Comparison of ENCODE assay signal across 8 mouse cellular contexts in the genomic region with DNA sequence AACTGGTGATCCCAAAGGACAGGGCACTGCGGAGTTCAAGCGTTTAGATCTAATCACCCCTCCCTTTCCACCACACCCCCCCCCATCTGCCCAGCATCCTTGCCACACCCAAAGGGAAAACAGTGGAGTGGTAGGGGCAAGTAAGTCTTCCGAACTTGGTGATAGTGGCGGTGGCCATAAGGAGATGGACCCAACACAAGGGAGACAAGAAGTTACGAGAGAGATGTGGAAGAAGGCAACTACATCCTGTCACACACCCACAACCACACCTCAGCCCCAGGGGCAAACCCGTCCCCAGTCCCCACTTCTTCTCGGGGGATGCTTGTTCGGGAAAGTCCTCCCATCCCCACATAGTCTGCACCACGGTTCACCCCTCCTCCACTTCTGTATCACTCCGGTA. TPM values are rescaled to one million over a fixed set of nuclear protein-coding genes. Genes with fewer than 3 reads are reported as not detected.
DNase-seq lines count a peak whose midpoint lies in the region; ATAC-seq and TF ChIP-seq lines count a peak whose summit lies in the region.
"Had no signal": no experiment of that assay in that cellular context is flagged by ENCODE, and none has a peak within 500 bp of the region (broad histone marks: within the 10 kb centered on the region; RNA-seq: fewer than 3 reads in every experiment).

No protein-coding gene starts in this region.

- H3K27ac ChIP-seq in thymus, adult 2 months (ENCODE audit: control insufficient read depth, insufficient read depth, low read length), result no peak overlapping the region
- no peak overlapping the region for H3K27ac ChIP-seq in heart, postnatal 0 days (ENCODE audit: low read depth)

- H3K9me3 ChIP-seq in heart, postnatal 0 days (replicated peaks; ENCODE audit: control insufficient read depth, low read length), result no peaks in the 10 kb centered on the region

- peaks cover 6% of the 10 kb centered on the region; the same call in 1 of the 2 replicates for H3K27me3 ChIP-seq in thymus, adult 2 months (ENCODE audit: control insufficient read depth, insufficient read depth, low read length)
- H3K27me3 ChIP-seq in heart, postnatal 0 days (ENCODE audit: control insufficient read depth, insufficient read depth, low read length), result no peaks in the 10 kb centered on the region

- no peak for DNase-seq in thymus, adult 2 months
- DNase-seq in thymus, postnatal 0 days (ENCODE audit: low spot score), result no peak
- no peak for DNase-seq in heart, postnatal 0 days (ENCODE audit: low spot score)
- peak; percentile 18 for DNase-seq in lung, postnatal 36 days
- DNase-seq in yolk sac, embryonic 10.5 days (ENCODE audit: low spot score), result no peak
- no peak for DNase-seq in left cerebral cortex, adult 11 months (ENCODE audit: low spot score)
- no peak for DNase-seq in right cerebral cortex, postnatal 10 days (ENCODE audit: low spot score in 2 of 2)

- H3K9ac ChIP-seq in heart, postnatal 0 days (replicated peaks; ENCODE audit: low read depth, low read length), result peak overlapping the region; percentile 55

- ATAC-seq in heart, postnatal 0 days (ENCODE audit: insufficient read depth, low read depth), result no peak

- WGBS in thymus, adult 2 months, result 28% methylated on average over 10 of the region's 10 CpGs
- 12% methylated on average over 10 of the region's 10 CpGs for WGBS in heart, postnatal 0 days

- TF ChIP-seq EP300 in heart, postnatal 0 days (IDR thresholded peaks at IDR 0.05; ENCODE audit: low read depth), result no peak

- peak overlapping the region; percentile 97 for H3K4me2 ChIP-seq in heart, postnatal 0 days (ENCODE audit: low read depth, low read length)

- TF ChIP-seq POLR2A in thymus, adult 2 months (IDR thresholded peaks at IDR 0.05; ENCODE audit: control insufficient read depth, extremely low read depth, insufficient read depth, low read length, poor library complexity), result no peak

- TF ChIP-seq CTCF in thymus, adult 2 months (IDR thresholded peaks at IDR 0.05; ENCODE audit: borderline replicate concordance, control insufficient read depth, extremely low read depth, insufficient read depth, low read length, poor library complexity), result no peak
- TF ChIP-seq CTCF in heart, postnatal 0 days (IDR thresholded peaks at IDR 0.05; ENCODE audit: low read depth), result no peak

- peak overlapping the region; percentile 43 for H3K4me3 ChIP-seq in thymus, adult 2 months (ENCODE audit: control insufficient read depth, insufficient read depth, low read length)
- peak overlapping the region; percentile 76 for H3K4me3 ChIP-seq in heart, postnatal 0 days (ENCODE audit: low read depth, low read length)

- no peaks in the 10 kb centered on the region for H3K36me3 ChIP-seq in thymus, adult 2 months (ENCODE audit: control insufficient read depth, insufficient read depth, low read length)
- H3K36me3 ChIP-seq in heart, postnatal 0 days (replicated peaks; ENCODE audit: control insufficient read depth, insufficient read depth, low read length), result no peaks in the 10 kb centered on the region

- peaks cover 13% of the 10 kb centered on the region for H3K4me1 ChIP-seq in thymus, adult 2 months (replicated peaks; ENCODE audit: control insufficient read depth, insufficient read depth, low read length)
- peaks cover 19% of the 10 kb centered on the region for H3K4me1 ChIP-seq in heart, postnatal 0 days (ENCODE audit: control insufficient read depth, insufficient read depth)

RNA-seq across cellular contexts. Expression of a gene that starts 0.9 kb away (rescaled TPM):
- polyA plus RNA-seq in thymus, adult 2 months (2012; rRNA removed), result 2.2 and 2.4 TPM in 2 replicates
- 5.8 and 6.7 TPM in 2 replicates for polyA plus RNA-seq in thymus, postnatal 0 days (2015; fragmentation: Nextera tagmentation; extraction: Ambion mirVana)
- total RNA-seq in heart, postnatal 0 days (2014; rRNA removed; ENCODE audit: low replicate concordance), result 3.1 and 12.0 TPM in 2 replicates
- 13.7 and 16.0 TPM in 2 replicates for polyA plus RNA-seq in heart, postnatal 0 days (2015; fragmentation: Nextera tagmentation; extraction: Ambion mirVana)
- total RNA-seq: neutrophil, adult 5-6 weeks had no signal

RNA-seq across cellular contexts. Expression of a gene that starts 51.2 kb away (rescaled TPM):
- polyA plus RNA-seq in thymus, adult 2 months (2012; rRNA removed), result 0.31 and 0.54 TPM in 2 replicates
- 0.27 and 0.36 TPM in 2 replicates for polyA plus RNA-seq in thymus, postnatal 0 days (2015; fragmentation: Nextera tagmentation; extraction: Ambion mirVana)
- 0.31 and 4.8 TPM in 2 replicates for total RNA-seq in heart, postnatal 0 days (2014; rRNA removed; ENCODE audit: low replicate concordance)
- polyA plus RNA-seq in heart, postnatal 0 days (2015; fragmentation: Nextera tagmentation; extraction: Ambion mirVana), result 0.49 and 0.67 TPM in 2 replicates
- total RNA-seq: neutrophil, adult 5-6 weeks had no signal
